ENCODE assay signal across 8 mouse cellular contexts in the genomic region with DNA sequence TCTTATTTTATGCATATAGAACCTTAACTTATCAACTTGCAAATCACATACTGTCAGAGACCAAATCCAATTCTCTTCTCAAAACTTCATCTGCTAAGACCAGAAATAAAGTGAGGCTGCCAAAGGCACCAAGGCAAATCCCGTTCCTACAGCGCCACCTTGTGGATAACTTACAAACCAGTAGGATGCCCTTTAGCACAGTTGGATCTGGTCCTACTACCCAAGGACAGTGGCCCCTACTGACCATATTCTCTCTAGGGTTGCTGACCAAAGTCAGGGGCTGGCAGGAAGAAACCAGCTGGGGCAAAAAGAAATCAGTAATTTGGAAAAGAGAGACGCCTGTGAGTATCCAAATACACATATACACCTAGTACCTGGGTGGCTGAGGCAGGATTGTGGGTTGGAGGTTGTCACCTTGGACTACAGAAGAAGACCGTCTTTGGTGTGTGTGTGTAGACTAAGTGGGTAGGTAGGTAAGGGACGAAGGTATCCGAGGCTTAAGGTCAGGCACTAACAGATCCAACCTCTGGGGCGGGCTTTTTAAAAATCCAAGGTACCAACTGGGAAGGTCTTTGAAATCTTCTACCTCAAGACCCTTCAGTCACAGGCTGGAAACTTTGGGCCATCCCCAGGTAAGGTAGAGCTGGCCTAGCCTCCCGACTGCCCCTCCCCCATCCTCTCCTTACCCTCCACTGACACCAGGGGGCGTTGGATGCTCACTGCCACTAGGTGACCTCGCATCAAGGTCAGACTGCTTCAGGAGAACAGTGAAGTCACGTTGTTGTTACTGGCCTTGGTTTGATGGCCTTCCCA. TPM values are rescaled to one million over a fixed set of nuclear protein-coding genes. Genes with fewer than 3 reads are reported as not detected.
A peak's percentile ranks its signal among the peaks of the same experiment; 100 is the strongest.
DNase-seq lines count a peak whose midpoint lies in the region; ATAC-seq and TF ChIP-seq lines count a peak whose summit lies in the region.

No protein-coding gene starts in this region.

- no peak overlapping the region for H3K27ac ChIP-seq in embryonic facial prominence, embryonic 11.5 days (replicated peaks; ENCODE audit: low read depth, low read length)
- peak overlapping the region; percentile 67 for H3K27ac ChIP-seq in heart, embryonic 13.5 days (replicated peaks)
- no peak overlapping the region for H3K27ac ChIP-seq in kidney, postnatal 0 days
- H3K27ac ChIP-seq in liver, embryonic 12.5 days, result no peak overlapping the region
- H3K27ac ChIP-seq in neural tube, embryonic 12.5 days, result no peak overlapping the region

- H3K36me3 ChIP-seq in embryonic facial prominence, embryonic 11.5 days (replicated peaks; ENCODE audit: control insufficient read depth, insufficient read depth, low read depth, low read length), result no peaks in the 10 kb centered on the region; the same call in 1 of the 2 replicates
- H3K36me3 ChIP-seq in heart, embryonic 13.5 days, result peaks cover 82% of the 10 kb centered on the region
- peaks cover 20% of the 10 kb centered on the region; the same call in 1 of the 2 replicates for H3K36me3 ChIP-seq in kidney, postnatal 0 days (ENCODE audit: insufficient read depth, low read length)
- peaks cover 66% of the 10 kb centered on the region for H3K36me3 ChIP-seq in liver, embryonic 12.5 days
- peaks cover 12% of the 10 kb centered on the region; the same call in 1 of the 2 replicates for H3K36me3 ChIP-seq in neural tube, embryonic 12.5 days

- no peak overlapping the region for H3K4me3 ChIP-seq in embryonic facial prominence, embryonic 11.5 days (ENCODE audit: low read depth, low read length)
- H3K4me3 ChIP-seq in heart, embryonic 13.5 days, result no peak overlapping the region
- no peak overlapping the region for H3K4me3 ChIP-seq in kidney, postnatal 0 days (replicated peaks; ENCODE audit: low read depth, low read length)
- no peak overlapping the region for H3K4me3 ChIP-seq in liver, embryonic 12.5 days
- H3K4me3 ChIP-seq in neural tube, embryonic 12.5 days, result no peak overlapping the region

- DNase-seq in adrenal gland, postnatal 36 days, result peak; percentile 74 to 81
- peak; percentile 87 for DNase-seq in embryonic facial prominence, embryonic 11.5 days (ENCODE audit: low spot score)
- peak; percentile 88 for DNase-seq in kidney, postnatal 0 days (ENCODE audit: low spot score)
- peak; percentile 62 for DNase-seq in testis, postnatal 14 days (ENCODE audit: low spot score)

- no peaks in the 10 kb centered on the region; the same call in 1 of the 2 replicates for H3K4me1 ChIP-seq in embryonic facial prominence, embryonic 11.5 days (ENCODE audit: control insufficient read depth, insufficient read depth, low read length)
- H3K4me1 ChIP-seq in heart, embryonic 13.5 days, result peaks cover 28% of the 10 kb centered on the region
- H3K4me1 ChIP-seq in kidney, postnatal 0 days (replicated peaks; ENCODE audit: insufficient read depth, low read length), result no peaks in the 10 kb centered on the region
- 0 out of 2 replicates have a peak, but pooled peaks cover 6% of the 10 kb centered on the region for H3K4me1 ChIP-seq in liver, embryonic 12.5 days
- H3K4me1 ChIP-seq in neural tube, embryonic 12.5 days, result no peaks in the 10 kb centered on the region

- WGBS in embryonic facial prominence, embryonic 11.5 days, result 62% methylated on average over 11 of the region's 11 CpGs
- WGBS in heart, embryonic 13.5 days, result 48% methylated on average over 11 of the region's 11 CpGs
- 58% methylated on average over 11 of the region's 11 CpGs for WGBS in kidney, postnatal 0 days
- WGBS in liver, embryonic 12.5 days (ENCODE audit: insufficient replicate concordance), result 54% methylated on average over 11 of the region's 11 CpGs
- WGBS in neural tube, embryonic 12.5 days, result 60% methylated on average over 11 of the region's 11 CpGs

- no peak overlapping the region for H3K9ac ChIP-seq in embryonic facial prominence, embryonic 11.5 days (replicated peaks; ENCODE audit: low read length)
- H3K9ac ChIP-seq in heart, embryonic 13.5 days, result no peak overlapping the region
- H3K9ac ChIP-seq in kidney, postnatal 0 days (ENCODE audit: low read depth, low read length), result no peak overlapping the region
- H3K9ac ChIP-seq in liver, embryonic 12.5 days, result no peak overlapping the region
- H3K9ac ChIP-seq in neural tube, embryonic 12.5 days, result no peak overlapping the region

- peak; percentile 69 for ATAC-seq in CD4-positive, CD25-positive, alpha-beta regulatory T cell, adult 4 months
- no peak for ATAC-seq in embryonic facial prominence, embryonic 11.5 days (replicated peaks; ENCODE audit: insufficient number of reproducible peaks, low FRiP score, low TSS enrichment, low read depth)
- ATAC-seq in heart, embryonic 13.5 days (ENCODE audit: extremely low read depth, insufficient number of reproducible peaks, low FRiP score, low TSS enrichment), result no peak
- ATAC-seq in kidney, postnatal 0 days (replicated peaks; ENCODE audit: low FRiP score, low read depth), result peak; percentile 79
- ATAC-seq in liver, embryonic 12.5 days, result peak; percentile 41; the same call in 1 of the 2 replicates
- peak; percentile 80 for ATAC-seq in neural tube, embryonic 12.5 days (ENCODE audit: low FRiP score, low read depth)

- H3K27me3 ChIP-seq in embryonic facial prominence, embryonic 11.5 days (ENCODE audit: control insufficient read depth, insufficient read depth, low read length), result no peaks in the 10 kb centered on the region
- no peaks in the 10 kb centered on the region for H3K27me3 ChIP-seq in heart, embryonic 13.5 days (replicated peaks)
- no peaks in the 10 kb centered on the region for H3K27me3 ChIP-seq in kidney, postnatal 0 days (ENCODE audit: insufficient read depth, low read length)
- H3K27me3 ChIP-seq in liver, embryonic 12.5 days (replicated peaks), result no peaks in the 10 kb centered on the region
- H3K27me3 ChIP-seq in neural tube, embryonic 12.5 days (replicated peaks), result no peaks in the 10 kb centered on the region

- H3K4me2 ChIP-seq in embryonic facial prominence, embryonic 11.5 days (ENCODE audit: low read depth, low read length), result no peak overlapping the region
- H3K4me2 ChIP-seq in heart, embryonic 13.5 days, result no peak overlapping the region
- no peak overlapping the region for H3K4me2 ChIP-seq in kidney, postnatal 0 days (ENCODE audit: low read length)
- H3K4me2 ChIP-seq in liver, embryonic 12.5 days, result no peak overlapping the region
- no peak overlapping the region for H3K4me2 ChIP-seq in neural tube, embryonic 12.5 days (replicated peaks)

- no peaks in the 10 kb centered on the region for H3K9me3 ChIP-seq in embryonic facial prominence, embryonic 11.5 days (replicated peaks; ENCODE audit: control insufficient read depth, low read length)
- no peaks in the 10 kb centered on the region for H3K9me3 ChIP-seq in heart, embryonic 13.5 days
- no peaks in the 10 kb centered on the region for H3K9me3 ChIP-seq in kidney, postnatal 0 days (replicated peaks; ENCODE audit: low read length)
- no peaks in the 10 kb centered on the region for H3K9me3 ChIP-seq in liver, embryonic 12.5 days (replicated peaks)
- H3K9me3 ChIP-seq in neural tube, embryonic 12.5 days, result no peaks in the 10 kb centered on the region

- peak; percentile 86 for TF ChIP-seq CTCF in kidney, postnatal 0 days (IDR thresholded peaks at IDR 0.05; ENCODE audit: low read depth)

RNA-seq across cellular contexts. Expression of a gene that starts 25.9 kb away (rescaled TPM):
- polyA plus RNA-seq in CD4-positive, CD25-positive, alpha-beta regulatory T cell, adult 4 months (2017; shearing (Covaris generic)), result 10 to 100 TPM; 78.8 to 91.6 TPM
- 100 to 1,000 TPM; 430 to 487 TPM for total RNA-seq in adrenal gland, postnatal 36 days (2021)
- 107 and 116 TPM in 2 replicates for polyA plus RNA-seq in embryonic facial prominence, embryonic 11.5 days (2014; fragmentation: Nextera tagmentation; extraction: Ambion mirVana)
- 138 and 145 TPM in 2 replicates for polyA plus RNA-seq in heart, embryonic 13.5 days (2015; fragmentation: Nextera tagmentation; extraction: Ambion mirVana)
- 173 and 196 TPM in 2 replicates for polyA plus RNA-seq in kidney, postnatal 0 days (2015; fragmentation: Nextera tagmentation; extraction: Ambion mirVana)
- 72.7 and 74.3 TPM in 2 replicates for polyA plus RNA-seq in liver, embryonic 12.5 days (2016; fragmentation: Nextera tagmentation; extraction: Ambion mirVana)
- 41.5 and 48.2 TPM in 2 replicates for polyA plus RNA-seq in neural tube, embryonic 12.5 days (2016; fragmentation: Nextera tagmentation; extraction: Ambion mirVana)

RNA-seq across cellular contexts. Expression of a gene that starts 57.1 kb away (rescaled TPM):
- polyA plus RNA-seq in CD4-positive, CD25-positive, alpha-beta regulatory T cell, adult 4 months (2017; shearing (Covaris generic)), result 1 to 10 TPM in 1 of 2 experiments, under 1 TPM in 1; 0.97 to 1.3 TPM
- total RNA-seq in adrenal gland, postnatal 36 days (2021), result 10 to 100 TPM in 1 of 2 experiments, 1 to 10 TPM in 1; 7.9 to 22.7 TPM
- 1.4 and 2.4 TPM in 2 replicates for polyA plus RNA-seq in embryonic facial prominence, embryonic 11.5 days (2014; fragmentation: Nextera tagmentation; extraction: Ambion mirVana)
- polyA plus RNA-seq in heart, embryonic 13.5 days (2015; fragmentation: Nextera tagmentation; extraction: Ambion mirVana), result 9.6 and 10.5 TPM in 2 replicates
- polyA plus RNA-seq in kidney, postnatal 0 days (2015; fragmentation: Nextera tagmentation; extraction: Ambion mirVana), result 5.5 and 8.5 TPM in 2 replicates
- 0.29 and 0.67 TPM in 2 replicates for polyA plus RNA-seq in liver, embryonic 12.5 days (2016; fragmentation: Nextera tagmentation; extraction: Ambion mirVana)
- polyA plus RNA-seq in neural tube, embryonic 12.5 days (2016; fragmentation: Nextera tagmentation; extraction: Ambion mirVana), result 4.0 and 4.3 TPM in 2 replicates

Comparison
In these comparisons a context has a peak if more than half of its experiments do, and no peak if none do; other contexts are left out.
1. ATAC-seq: peak in CD4-positive, CD25-positive, alpha-beta regulatory T cell, adult 4 months (single experiment), kidney, postnatal 0 days (single experiment), liver, embryonic 12.5 days (single experiment) and neural tube, embryonic 12.5 days (single experiment); none in embryonic facial prominence, embryonic 11.5 days (single experiment) and heart, embryonic 13.5 days (single experiment).
2. Peak in every context shown above with its lines, with median percentiles within 50 percentile points of each other: DNase-seq.